Mouse (Mus musculus): Measurements from ENCODE around the gene Cdc42se1. TPM values are rescaled to one million over a fixed set of nuclear protein-coding genes. Genes with fewer than 3 reads are reported as not detected.
A peak's percentile ranks its signal among the peaks of the same experiment; 100 is the strongest.

The Cdc42se1 gene
- polyA plus RNA-seq, 1 experiment from 2014 or later, result 60.8 TPM

GRCm38 (mm10) chr3:95228894-95229780 is 605 bp downstream of the Cdc42se1 start:
- no peaks in the 10 kb centered on the region for H3K9me3 ChIP-seq
- H3K27ac ChIP-seq (replicated peaks), result peak overlapping the region; percentile 97
- WGBS, result under 1% methylated on average over 41 of the region's 43 CpGs
- H3K9ac ChIP-seq, result peak overlapping the region; percentile 95
- no peaks in the 10 kb centered on the region for H3K27me3 ChIP-seq
- peak overlapping the region; percentile 90 for H3K4me3 ChIP-seq
- H3K4me1 ChIP-seq (replicated peaks), result peaks cover 69% of the 10 kb centered on the region
- peaks cover 45% of the 10 kb centered on the region for H3K36me3 ChIP-seq
- H3K4me2 ChIP-seq, result peak overlapping the region; percentile 76
- peak; percentile 4 for ATAC-seq (ENCODE audit: low read depth)

- H3K27ac ChIP-seq (replicated peaks), result peak overlapping the region; percentile 97
- WGBS, result 3% methylated on average over 13 of the region's 13 CpGs
- no peaks in the 10 kb centered on the region for H3K27me3 ChIP-seq
- peak overlapping the region; percentile 90 for H3K4me3 ChIP-seq
- no peaks in the 10 kb centered on the region for H3K9me3 ChIP-seq
- no peak for ATAC-seq (ENCODE audit: low read depth)
- peak overlapping the region; percentile 76 for H3K4me2 ChIP-seq
- peak overlapping the region; percentile 95 for H3K9ac ChIP-seq
- H3K36me3 ChIP-seq, result peaks cover 48% of the 10 kb centered on the region
- peaks cover 61% of the 10 kb centered on the region for H3K4me1 ChIP-seq (replicated peaks)
These were observed 1.4 kb downstream of the Cdc42se1 start for GRCm38 (mm10) chr3:95229781-95230494.

- H3K4me3 ChIP-seq, result peak overlapping the region; percentile 90
- peak overlapping the region; percentile 97 for H3K27ac ChIP-seq (replicated peaks)
- 44% methylated on average over 8 of the region's 8 CpGs for WGBS
- ATAC-seq (ENCODE audit: low read depth), result no peak
- H3K9ac ChIP-seq, result peak overlapping the region; percentile 95
- H3K4me1 ChIP-seq (replicated peaks), result peaks cover 54% of the 10 kb centered on the region
- H3K36me3 ChIP-seq, result peaks cover 48% of the 10 kb centered on the region
- no peaks in the 10 kb centered on the region for H3K9me3 ChIP-seq
- H3K4me2 ChIP-seq, result peak overlapping the region; percentile 76
- H3K27me3 ChIP-seq, result no peaks in the 10 kb centered on the region
These were observed 2.2 kb downstream of the Cdc42se1 start for GRCm38 (mm10) chr3:95230495-95231297.

- Histone ChIP-seq H3K4me3 (peak within 1 kb of the TSS; percentile 90), H3K4me2 (peak within 1 kb of the TSS; percentile 76), H3K27me3 (no peaks in the 10 kb centered on the region), H3K4me1 (replicated peaks) (peaks cover 45% of the 10 kb centered on the region), H3K9ac (peak within 1 kb of the TSS; percentile 95), H3K27ac (replicated peaks) (peak within 1 kb of the TSS; percentile 97), H3K9me3 (no peaks in the 10 kb centered on the region), H3K36me3 (peaks cover 52% of the 10 kb centered on the region)
- 78% methylated on average over 13 of the region's 13 CpGs for WGBS
- ATAC-seq (ENCODE audit: low read depth), result no peak
These were observed 3.0 kb downstream of the Cdc42se1 start, which contains the start of gene Mllt11 for GRCm38 (mm10) chr3:95231298-95232221. TSS of gene Mllt11 (minus strand) at chr3:95232171.

GRCm38 (mm10) chr3:95232771-95233170 is 4.2 kb downstream of the Cdc42se1 start:
- no peak overlapping the region for H3K4me2 ChIP-seq
- H3K4me1 ChIP-seq (replicated peaks), result peaks cover 37% of the 10 kb centered on the region
- H3K4me3 ChIP-seq, result no peak overlapping the region
- WGBS, result 88% methylated on average over 7 of the region's 7 CpGs
- peaks cover 65% of the 10 kb centered on the region for H3K36me3 ChIP-seq
- no peak overlapping the region for H3K9ac ChIP-seq
- H3K27ac ChIP-seq (replicated peaks), result no peak overlapping the region
- no peaks in the 10 kb centered on the region for H3K9me3 ChIP-seq
- no peak for ATAC-seq (ENCODE audit: low read depth)
- H3K27me3 ChIP-seq, result no peaks in the 10 kb centered on the region

- ATAC-seq (ENCODE audit: low read depth), result no peak
- Histone ChIP-seq H3K36me3 (peaks cover 71% of the 10 kb centered on the region), H3K4me2 (no peak overlapping the region), H3K27me3 (no peaks in the 10 kb centered on the region), H3K27ac (replicated peaks) (no peak overlapping the region), H3K4me1 (replicated peaks) (peaks cover 37% of the 10 kb centered on the region), H3K4me3 (no peak overlapping the region), H3K9ac (no peak overlapping the region), H3K9me3 (no peaks in the 10 kb centered on the region)
- 73% methylated on average over 16 of the region's 16 CpGs for WGBS
These were observed 4.9 kb downstream of the Cdc42se1 start for GRCm38 (mm10) chr3:95233303-95233980.

- ATAC-seq (ENCODE audit: low read depth), result no peak
- Histone ChIP-seq H3K27ac (replicated peaks) (no peak overlapping the region), H3K27me3 (no peaks in the 10 kb centered on the region), H3K4me3 (no peak overlapping the region), H3K4me1 (replicated peaks) (peaks cover 22% of the 10 kb centered on the region), H3K36me3 (peaks cover 77% of the 10 kb centered on the region), H3K9me3 (no peaks in the 10 kb centered on the region), H3K9ac (no peak overlapping the region), H3K4me2 (no peak overlapping the region)
- 80% methylated on average over 23 of the region's 23 CpGs for WGBS
These were observed 7.1 kb downstream of the Cdc42se1 start for GRCm38 (mm10) chr3:95235386-95236301.

- WGBS, result 87% methylated on average over 8 of the region's 8 CpGs
- Histone ChIP-seq H3K27me3 (no peaks in the 10 kb centered on the region), H3K4me1 (replicated peaks) (peaks cover 6% of the 10 kb centered on the region; the same call in 1 of the 2 replicates), H3K36me3 (peaks cover 65% of the 10 kb centered on the region), H3K9ac (no peak overlapping the region), H3K27ac (replicated peaks) (no peak overlapping the region), H3K9me3 (no peaks in the 10 kb centered on the region), H3K4me2 (no peak overlapping the region), H3K4me3 (no peak overlapping the region)
- ATAC-seq (ENCODE audit: low read depth), result no peak
These were observed 9.1 kb downstream of the Cdc42se1 start for GRCm38 (mm10) chr3:95237541-95238099.

- Histone ChIP-seq H3K4me3 (no peak overlapping the region), H3K9ac (no peak overlapping the region), H3K27ac (replicated peaks) (no peak overlapping the region), H3K4me1 (replicated peaks) (no peaks in the 10 kb centered on the region), H3K9me3 (no peaks in the 10 kb centered on the region), H3K4me2 (no peak overlapping the region), H3K36me3 (peaks cover 57% of the 10 kb centered on the region), H3K27me3 (no peaks in the 10 kb centered on the region)
- no peak for ATAC-seq (ENCODE audit: low read depth)
- WGBS, result 88% methylated on average over 6 of the region's 6 CpGs
These were observed 10.5 kb downstream of the Cdc42se1 start for GRCm38 (mm10) chr3:95239022-95239421.

- Histone ChIP-seq H3K4me1 (replicated peaks) (no peaks in the 10 kb centered on the region), H3K27me3 (no peaks in the 10 kb centered on the region), H3K4me3 (no peak overlapping the region), H3K9ac (no peak overlapping the region), H3K36me3 (peaks cover 48% of the 10 kb centered on the region), H3K27ac (replicated peaks) (no peak overlapping the region), H3K9me3 (no peaks in the 10 kb centered on the region), H3K4me2 (no peak overlapping the region)
- no peak for ATAC-seq (ENCODE audit: low read depth)
- 92% methylated on average over 12 of the region's 12 CpGs for WGBS
These were observed 11.4 kb downstream of the Cdc42se1 start for GRCm38 (mm10) chr3:95239971-95240370.

Data from neural tube, embryonic 13.5 days (tissue).